Mouse (Mus musculus) WW6 (cell line): ENCODE measurements around the gene Slc25a47.

Experiments
- DNase-seq: peaks from one replicate; pipeline ENCODE4 v3.0.0-alpha.2; 2013; ENCODE audit warnings: low read depth, low spot score

Gene Slc25a47

DNA sequence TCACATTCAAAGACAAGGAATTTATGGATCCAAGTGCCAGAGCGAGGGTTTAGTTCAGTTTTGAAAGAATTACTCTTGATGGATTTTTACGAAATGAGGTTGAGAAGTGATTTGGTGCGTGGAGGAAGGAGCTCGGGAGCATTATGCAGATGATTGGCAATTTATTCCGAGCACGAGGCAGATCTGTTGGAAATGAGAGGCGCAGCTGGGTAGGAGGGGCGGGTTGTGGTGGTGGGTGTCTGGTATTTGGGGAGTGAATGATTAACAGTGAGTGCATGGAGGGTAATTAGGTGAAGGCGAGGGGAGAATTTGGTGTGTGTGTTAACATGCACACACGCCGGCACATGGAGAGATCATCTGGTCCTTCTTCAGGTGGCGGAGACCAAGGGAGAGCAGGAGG is 70.6 kb downstream of the Slc25a47 start:
- no peak for DNase-seq
